Mouse (Mus musculus) cortical plate, adult 2 months (tissue): Measurements from ENCODE around the gene Hoxc11.

ENCODE experiments used
- CTCF ChIP-seq: fragments of 200-500 bp; IDR thresholded peaks from 2 replicates; pipeline ENCODE4 v1.5.1; 2011; ENCODE audit warnings: mild to moderate bottlenecking, control low read depth, low read length; ENCODE audit not compliant: insufficient read depth; ENCODE audit errors: extremely low read depth
- POLR2A ChIP-seq: fragments of 200-500 bp; IDR thresholded peaks from 2 replicates; pipeline ENCODE4 v1.6.1; 2011; ENCODE audit warnings: mild to moderate bottlenecking, low read length, control low read depth; ENCODE audit not compliant: insufficient read depth; ENCODE audit errors: extremely low read depth

- TF ChIP-seq CTCF: no peak
- no peak for TF ChIP-seq POLR2A
Observed at GRCm38 (mm10) chr15:102910496-102911095, 43.6 kb upstream of the Hoxc11 start.
